Mouse (Mus musculus): ENCODE data around the gene Olfr312. TPM values are rescaled to one million over a fixed set of nuclear protein-coding genes. Genes with fewer than 3 reads are reported as not detected.
A peak's percentile ranks its signal among the peaks of the same experiment; 100 is the strongest.

The Olfr312 gene
- polyA plus RNA-seq, 1 experiment: not detected

DNA sequence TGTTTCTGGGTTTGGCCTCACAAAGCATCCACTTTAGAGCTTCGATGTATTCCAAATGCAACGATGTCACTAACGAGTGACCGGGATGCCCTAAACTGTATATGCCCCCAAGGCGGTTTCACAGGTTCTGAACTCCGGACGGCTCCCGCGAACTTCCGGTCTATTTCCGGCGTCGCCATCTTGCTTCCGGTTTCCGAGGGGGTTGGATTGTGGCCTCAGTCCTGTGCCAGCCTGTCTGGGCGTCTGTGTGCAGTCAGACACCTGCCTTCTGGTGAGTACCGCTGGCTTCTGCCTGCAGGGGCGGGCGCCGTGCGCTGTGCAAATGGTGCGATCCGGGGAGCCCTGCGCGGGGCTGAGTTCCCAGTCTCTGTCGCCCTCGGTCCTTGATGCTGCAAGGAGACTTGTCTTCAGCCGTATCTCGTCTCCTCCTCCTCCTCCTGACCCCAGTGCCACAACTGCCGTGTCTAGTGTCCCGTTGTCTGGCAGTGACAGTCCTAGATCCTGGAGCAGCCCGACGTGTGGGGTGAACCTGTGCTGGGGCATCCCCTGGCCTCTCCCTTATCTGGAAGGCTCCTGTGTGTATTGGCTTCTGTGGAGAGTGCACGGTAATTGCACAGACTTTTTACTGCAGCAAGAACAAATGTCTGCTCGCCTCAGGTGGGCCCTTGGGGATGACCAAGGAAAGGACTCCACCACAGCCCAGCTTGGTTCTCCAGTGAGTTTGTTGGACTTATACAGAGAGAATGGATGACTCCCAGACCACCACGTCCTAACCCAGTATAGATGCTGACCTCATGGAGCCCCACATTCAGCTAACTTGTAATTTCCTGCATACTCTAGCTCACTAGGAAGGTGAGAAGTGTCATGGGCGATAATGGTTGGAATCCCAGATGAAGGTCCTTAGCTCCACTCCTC, 38.3 kb downstream of the Olfr312 start, which contains the start of gene 2810021J22Rik:
Gene 2810021J22Rik, plus strand, starts transcription at position 178 of the 915 bp plus-strand sequence.
- 2% methylated on average over 37 of the region's 37 CpGs for WGBS
- peaks cover 2% of the 10 kb centered on the region; the same call in 1 of the 2 replicates for H3K4me1 ChIP-seq (ENCODE audit: control insufficient read depth, insufficient read depth, insufficient read length, low read length)
- H3K27ac ChIP-seq (ENCODE audit: insufficient read depth, low read depth, low read length): 0 out of 2 replicates have a peak within 1 kb of the TSS, but pooled peaks have one; percentile 2
- TF ChIP-seq POLR2A (IDR thresholded peaks at IDR 0.05; ENCODE audit: low read depth, low read length): peak; percentile 60
- no peak for TF ChIP-seq CTCF (IDR thresholded peaks at IDR 0.05; ENCODE audit: extremely low read depth, insufficient read length, insufficient replicate concordance, low read depth, low read length)
- peak within 1 kb of the TSS; percentile 64 for H3K4me3 ChIP-seq (ENCODE audit: low read depth, low read length)
- no peaks in the 10 kb centered on the region for H3K27me3 ChIP-seq (ENCODE audit: control insufficient read depth, insufficient read depth, low read length)
- 0 out of 2 replicates have a peak, but pooled peaks cover 3% of the 10 kb centered on the region for H3K36me3 ChIP-seq (ENCODE audit: control insufficient read depth, insufficient read depth, low read length)

DNA sequence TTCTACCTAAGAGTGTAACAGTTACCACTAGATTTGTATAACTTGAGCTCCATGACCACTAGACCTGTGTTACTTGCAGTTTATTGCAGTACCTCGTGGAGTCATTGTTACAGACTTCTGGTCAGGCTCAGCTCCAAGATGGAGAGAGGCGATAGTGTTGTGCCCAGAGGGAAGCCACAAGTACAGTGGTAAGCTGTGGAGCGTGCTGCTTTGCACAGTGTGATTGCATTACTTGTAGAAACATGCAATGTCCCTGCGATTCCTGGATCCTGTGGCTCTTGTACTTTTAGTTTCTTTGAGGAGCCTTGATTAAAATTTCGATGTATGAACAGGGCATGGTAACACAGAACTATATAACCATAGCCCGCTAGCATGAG, 38.9 kb downstream of the Olfr312 start:
- Histone ChIP-seq H3K4me3 (ENCODE audit: low read depth, low read length) (no peak overlapping the region), H3K4me1 (ENCODE audit: control insufficient read depth, insufficient read depth, insufficient read length, low read length) (peaks cover 2% of the 10 kb centered on the region; the same call in 1 of the 2 replicates), H3K36me3 (ENCODE audit: control insufficient read depth, insufficient read depth, low read length) (0 out of 2 replicates have a peak, but pooled peaks cover 3% of the 10 kb centered on the region), H3K27ac (ENCODE audit: insufficient read depth, low read depth, low read length) (no peak overlapping the region), H3K27me3 (ENCODE audit: control insufficient read depth, insufficient read depth, low read length) (no peaks in the 10 kb centered on the region)
- 70% methylated on average over 6 of the region's 6 CpGs for WGBS
- TF ChIP-seq POLR2A (IDR thresholded peaks at IDR 0.05; ENCODE audit: low read depth, low read length) (no peak), CTCF (IDR thresholded peaks at IDR 0.05; ENCODE audit: extremely low read depth, insufficient read length, insufficient replicate concordance, low read depth, low read length) (no peak)

DNA sequence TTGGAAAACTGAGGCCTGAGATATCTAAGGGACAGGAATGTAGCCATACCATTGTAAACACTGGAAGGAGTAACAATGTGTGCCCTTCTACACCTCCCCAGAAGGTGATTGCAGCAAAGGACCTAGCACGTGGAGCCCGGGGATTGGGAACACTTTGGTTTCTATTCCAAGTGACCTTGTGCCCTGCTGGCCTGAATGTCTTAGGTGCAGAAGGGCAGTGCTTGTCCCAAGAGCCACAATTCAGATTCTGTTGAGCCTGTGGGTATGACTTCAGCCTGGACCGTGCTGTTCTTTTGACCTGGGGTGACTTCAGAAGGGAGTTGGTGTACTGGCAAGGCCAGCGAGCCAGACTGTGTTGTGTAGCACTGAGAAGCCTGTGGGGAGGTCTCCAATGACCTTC, 41.9 kb downstream of the Olfr312 start:
- TF ChIP-seq POLR2A (IDR thresholded peaks at IDR 0.05; ENCODE audit: low read depth, low read length): no peak
- TF ChIP-seq CTCF (IDR thresholded peaks at IDR 0.05; ENCODE audit: extremely low read depth, insufficient read length, insufficient replicate concordance, low read depth, low read length): no peak
- Histone ChIP-seq H3K27ac (ENCODE audit: insufficient read depth, low read depth, low read length) (no peak overlapping the region), H3K27me3 (ENCODE audit: control insufficient read depth, insufficient read depth, low read length) (no peaks in the 10 kb centered on the region), H3K4me3 (ENCODE audit: low read depth, low read length) (no peak overlapping the region), H3K36me3 (ENCODE audit: control insufficient read depth, insufficient read depth, low read length) (0 out of 2 replicates have a peak, but pooled peaks cover 5% of the 10 kb centered on the region), H3K4me1 (ENCODE audit: control insufficient read depth, insufficient read depth, insufficient read length, low read length) (peaks cover 2% of the 10 kb centered on the region; the same call in 1 of the 2 replicates)
- 78% methylated on average over 4 of the region's 4 CpGs for WGBS

DNA sequence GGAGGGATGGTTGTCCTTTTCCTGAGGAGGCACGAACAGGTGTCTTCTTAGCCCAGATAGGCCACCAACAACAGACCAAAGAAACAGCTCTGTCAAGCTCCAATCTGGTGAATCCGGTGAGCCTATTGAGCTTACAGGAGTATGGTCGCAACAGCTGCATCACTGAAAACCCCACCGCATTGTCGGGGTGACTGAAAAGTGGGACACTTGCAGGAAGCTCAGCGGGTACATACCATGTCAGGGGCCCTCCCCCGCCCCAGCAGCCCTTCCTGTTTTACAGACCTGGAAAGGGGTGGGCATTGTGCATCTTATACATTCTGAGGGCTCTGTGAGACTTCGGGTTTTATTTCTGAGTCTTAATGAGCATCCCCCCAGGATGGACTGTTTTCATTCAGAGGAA, 54.7 kb downstream of the Olfr312 start:
- WGBS: 80% methylated on average over 8 of the region's 8 CpGs
- H3K27ac ChIP-seq (ENCODE audit: insufficient read depth, low read depth, low read length): no peak overlapping the region
- no peaks in the 10 kb centered on the region for H3K4me1 ChIP-seq (ENCODE audit: control insufficient read depth, insufficient read depth, insufficient read length, low read length)
- no peaks in the 10 kb centered on the region for H3K27me3 ChIP-seq (ENCODE audit: control insufficient read depth, insufficient read depth, low read length)
- TF ChIP-seq POLR2A (IDR thresholded peaks at IDR 0.05; ENCODE audit: low read depth, low read length): no peak
- TF ChIP-seq CTCF (IDR thresholded peaks at IDR 0.05; ENCODE audit: extremely low read depth, insufficient read length, insufficient replicate concordance, low read depth, low read length): no peak
- H3K4me3 ChIP-seq (ENCODE audit: low read depth, low read length): no peak overlapping the region
- peaks cover 21% of the 10 kb centered on the region for H3K36me3 ChIP-seq (ENCODE audit: control insufficient read depth, insufficient read depth, low read length)

Other genes starting within 250 kb of the Olfr312 start
- not detected in 2 replicates for gene Olfr324, start 234.1 kb upstream of the Olfr312 start, polyA plus RNA-seq (2012; rRNA removed)
- gene 2210407C18Rik, start 213.2 kb upstream of the Olfr312 start, polyA plus RNA-seq (2012; rRNA removed): 32.8 and 181 TPM in 2 replicates
- gene Olfr323, start 198.7 kb upstream of the Olfr312 start, polyA plus RNA-seq (2012; rRNA removed): not detected in 2 replicates
- 0.05 TPM in 1 of 2 replicates, not detected in the other for gene Trim58, start 188.8 kb upstream of the Olfr312 start, polyA plus RNA-seq (2012; rRNA removed)
- gene Olfr322, start 170.5 kb upstream of the Olfr312 start, polyA plus RNA-seq (2012; rRNA removed): not detected in 2 replicates
- gene Olfr320, start 148.1 kb upstream of the Olfr312 start, polyA plus RNA-seq (2012; rRNA removed): not detected in 2 replicates
- gene Olfr319, start 130.1 kb upstream of the Olfr312 start, polyA plus RNA-seq (2012; rRNA removed): not detected in 2 replicates
- gene Olfr318, start 105.2 kb upstream of the Olfr312 start, polyA plus RNA-seq (2012; rRNA removed): not detected in 2 replicates
- not detected in 2 replicates for gene Olfr317, start 90.0 kb upstream of the Olfr312 start, polyA plus RNA-seq (2012; rRNA removed)
- not detected in 2 replicates for gene Olfr316, start 76.5 kb upstream of the Olfr312 start, polyA plus RNA-seq (2012; rRNA removed)
- gene Olfr315, start 56.0 kb upstream of the Olfr312 start, polyA plus RNA-seq (2012; rRNA removed): not detected in 2 replicates
- gene Olfr314, start 46.3 kb upstream of the Olfr312 start, polyA plus RNA-seq (2012; rRNA removed): not detected in 2 replicates
- gene Fam183b, start 27.3 kb upstream of the Olfr312 start, polyA plus RNA-seq (2012; rRNA removed): 1.6 and 3.0 TPM in 2 replicates
- not detected in 2 replicates for gene Olfr313, start 14.2 kb upstream of the Olfr312 start, polyA plus RNA-seq (2012; rRNA removed)
- gene Olfr311, start 10.0 kb downstream of the Olfr312 start, polyA plus RNA-seq (2012; rRNA removed): not detected in 2 replicates
- gene Gm12258, start 17.9 kb downstream of the Olfr312 start, polyA plus RNA-seq (2012; rRNA removed): 0.29 and 0.57 TPM in 2 replicates
- 0.57 and 1.0 TPM in 2 replicates for gene 2810021J22Rik, start 38.0 kb downstream of the Olfr312 start, polyA plus RNA-seq (2012; rRNA removed)
- 0.10 and 0.29 TPM in 2 replicates for gene Zfp39, start 75.0 kb downstream of the Olfr312 start, polyA plus RNA-seq (2012; rRNA removed)
- gene Btnl10, start 88.7 kb downstream of the Olfr312 start, polyA plus RNA-seq (2012; rRNA removed): not detected in 2 replicates
- 87.9 and 160 TPM in 2 replicates for gene Rnf187, start 109.7 kb downstream of the Olfr312 start, polyA plus RNA-seq (2012; rRNA removed)
- 1.7 and 3.8 TPM in 2 replicates for gene Hist3h2ba, start 119.7 kb downstream of the Olfr312 start, polyA plus RNA-seq (2012; rRNA removed)
- gene Hist3h2a, start 125.4 kb downstream of the Olfr312 start, polyA plus RNA-seq (2012; rRNA removed): 5.2 and 12.1 TPM in 2 replicates
- 0.08 TPM in 1 of 2 replicates, not detected in the other for gene Trim17, start 125.4 kb downstream of the Olfr312 start, polyA plus RNA-seq (2012; rRNA removed)
- 15.4 and 22.6 TPM in 2 replicates for gene Trim11, start 148.9 kb downstream of the Olfr312 start, polyA plus RNA-seq (2012; rRNA removed)

All from small intestine, adult 2 months (tissue).